Mouse (Mus musculus): ENCODE results near the gene Slc43a2.

GRCm38 (mm10) chr11:75512301-75513018, 19.0 kb upstream of the Slc43a2 start:
- TF ChIP-seq CTCF (conservative IDR thresholded peaks at IDR 0.05; ENCODE audit: insufficient read depth, insufficient read length, low read depth, low read length), result no peak
- TF ChIP-seq POLR2A (IDR thresholded peaks at IDR 0.05; ENCODE audit: low read depth, low read length), result no peak

Measured in kidney, adult 2 months (tissue).